In the genomic region with DNA sequence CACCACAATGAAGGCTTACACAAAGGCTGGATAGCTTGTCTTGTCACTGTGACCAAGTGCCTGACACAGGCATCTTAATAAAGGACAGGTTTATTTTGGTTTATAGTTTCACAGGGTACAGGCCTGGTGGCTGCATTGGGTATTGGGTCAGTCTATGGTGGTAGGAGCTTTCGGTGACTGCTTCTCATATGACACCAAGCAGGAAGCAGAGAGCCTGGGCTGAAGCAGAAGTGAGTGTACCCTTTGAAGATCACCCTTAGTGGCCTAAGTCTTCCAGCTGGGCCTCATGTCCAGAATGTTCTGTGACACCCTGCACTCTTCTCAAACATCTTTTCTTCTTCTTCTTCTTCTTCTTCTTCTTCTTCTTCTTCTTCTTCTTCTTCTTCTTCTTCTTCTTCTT, we compare ENCODE assay signal across 26 mouse cellular contexts.
DNase-seq lines count a peak whose midpoint lies in the region; ATAC-seq and TF ChIP-seq lines count a peak whose summit lies in the region.
"Had no signal": no experiment of that assay in that cellular context is flagged by ENCODE, and none has a peak within 500 bp of the region (broad histone marks: within the 10 kb centered on the region; RNA-seq: fewer than 3 reads in every experiment).

No protein-coding gene starts in this region.

- H3K27me3 ChIP-seq in hindbrain, embryonic 13.5 days, result no peaks in the 10 kb centered on the region
- H3K27me3 ChIP-seq: CH12.LX; embryonic facial prominence, embryonic 12.5 days; embryonic facial prominence, embryonic 15.5 days; hindbrain, embryonic 12.5 days; intestine, embryonic 15.5 days; Patski had no signal

- TF ChIP-seq POLR2A in bone marrow macrophage, adult 2 months (IDR thresholded peaks at IDR 0.05; ENCODE audit: borderline replicate concordance, low read depth, low read length), result no peak

- no peaks in the 10 kb centered on the region for H3K79me2 ChIP-seq in macrophage (ENCODE audit: inconsistent target)

- no peaks in the 10 kb centered on the region for H3K36me3 ChIP-seq in macrophage (ENCODE audit: inconsistent target)
- no peaks in the 10 kb centered on the region for H3K36me3 ChIP-seq in hindbrain, embryonic 13.5 days
- H3K36me3 ChIP-seq: embryonic facial prominence, embryonic 12.5 days; embryonic facial prominence, embryonic 15.5 days; G1E; hindbrain, embryonic 12.5 days; intestine, embryonic 15.5 days had no signal

- no peak for TF ChIP-seq CTCF in bone marrow macrophage, adult 2 months (IDR thresholded peaks at IDR 0.05; ENCODE audit: low read depth, low read length)

- H3K4me2 ChIP-seq in hindbrain, embryonic 13.5 days, result no peak overlapping the region
- H3K4me2 ChIP-seq: embryonic facial prominence, embryonic 12.5 days; embryonic facial prominence, embryonic 15.5 days; heart, embryonic 11.5 days; hindbrain, embryonic 12.5 days; intestine, embryonic 15.5 days had no signal

- DNase-seq in spleen, postnatal 10 days (ENCODE audit: low spot score in 2 of 2), result no peak
- no peak for DNase-seq in kidney, postnatal 25 days
- DNase-seq: adrenal gland, postnatal 10 days; adrenal gland, postnatal 36 days; B cell, adult 2 months; cerebellum, adult 11-12 months; cerebellum, adult 8-10 months; cerebellum, postnatal 10 days; cerebellum, postnatal 36 days; forebrain, postnatal 0 days; gastrocnemius, adult 2 months; gastrocnemius, postnatal 25 days had no signal

- 57% methylated on average over 1 of the region's 1 CpGs for WGBS in macrophage (ENCODE audit: missing documents)
- WGBS in hindbrain, embryonic 13.5 days, result 96% methylated on average over 1 of the region's 1 CpGs

- H3K9ac ChIP-seq in hindbrain, embryonic 13.5 days, result no peak overlapping the region
- H3K9ac ChIP-seq: embryonic facial prominence, embryonic 12.5 days; embryonic facial prominence, embryonic 15.5 days; forebrain, postnatal 0 days; hindbrain, embryonic 12.5 days; intestine, embryonic 15.5 days had no signal

- H3K4me3 ChIP-seq in bone marrow macrophage, adult 2 months (ENCODE audit: insufficient read depth, low read length), result no peak overlapping the region
- no peak overlapping the region for H3K4me3 ChIP-seq in macrophage (ENCODE audit: inconsistent target)
- H3K4me3 ChIP-seq in hindbrain, embryonic 13.5 days, result no peak overlapping the region
- H3K4me3 ChIP-seq: embryonic facial prominence, embryonic 12.5 days; embryonic facial prominence, embryonic 15.5 days; gastrocnemius, adult 2 months; hindbrain, embryonic 12.5 days; intestine, embryonic 15.5 days had no signal

- no peaks in the 10 kb centered on the region for H3K9me3 ChIP-seq in hindbrain, embryonic 13.5 days
- H3K9me3 ChIP-seq: embryonic facial prominence, embryonic 12.5 days; embryonic facial prominence, embryonic 15.5 days; G1E; hindbrain, embryonic 12.5 days; intestine, embryonic 15.5 days had no signal

- H3K27ac ChIP-seq in bone marrow macrophage, adult 2 months (ENCODE audit: insufficient read depth, low read depth, low read length), result peak overlapping the region; percentile 22; the same call in 1 of the 2 replicates
- H3K27ac ChIP-seq in macrophage, result peak overlapping the region; percentile 35
- H3K27ac ChIP-seq in hindbrain, embryonic 13.5 days, result no peak overlapping the region
- H3K27ac ChIP-seq: embryonic facial prominence, embryonic 12.5 days; embryonic facial prominence, embryonic 15.5 days; hindbrain, embryonic 12.5 days; intestine, embryonic 15.5 days had no signal

- peaks cover 16% of the 10 kb centered on the region for H3K4me1 ChIP-seq in bone marrow macrophage, adult 2 months (ENCODE audit: control insufficient read depth, insufficient read depth, low read length)
- H3K4me1 ChIP-seq in hindbrain, embryonic 13.5 days (replicated peaks), result no peaks in the 10 kb centered on the region
- H3K4me1 ChIP-seq: embryonic facial prominence, embryonic 12.5 days; embryonic facial prominence, embryonic 15.5 days; hindbrain, embryonic 12.5 days; intestine, embryonic 15.5 days had no signal

- ATAC-seq in monocyte, adult 5-6 weeks (replicated peaks; ENCODE audit: insufficient number of reproducible peaks, low FRiP score, low TSS enrichment, poor library complexity, severe bottlenecking), result peak; percentile 70
- ATAC-seq in hindbrain, embryonic 13.5 days (ENCODE audit: low FRiP score), result no peak
- ATAC-seq: forebrain, embryonic 14.5 days; forebrain, postnatal 0 days; hindbrain, embryonic 16.5 days; intestine, embryonic 15.5 days; Patski had no signal
